Mouse (Mus musculus) heart, adult 18-20 months (tissue): ENCODE results near the gene Gcm1. TPM values are rescaled to one million over a fixed set of nuclear protein-coding genes. Genes with fewer than 3 reads are reported as not detected.
"Not testable (repeated sequence)": the region's sequence is repeated elsewhere in the genome, so short reads cannot be mapped to it uniquely, and the experiment has no call there.

ENCODE experiments used
- DNase-seq, 2 experiments: peaks; one replicate each; pipeline ENCODE4 v3.0.0; 2021 to 2022; ENCODE audit warnings: mixed read lengths in 1 of 2
- total RNA-seq, 2 experiments: library from RNA; stranded (reverse); gene quantifications; 2 replicates each; pipeline ENCODE4 v1.2.3; 2021

Gcm1 gene
- total RNA-seq, 2 experiments from 2014 or later = not detected

- peak; percentile 31 to 38 for DNase-seq
These were observed 5.0 kb upstream of the Gcm1 start for GRCm38 (mm10) chr9:78046755-78047154.

DNA sequence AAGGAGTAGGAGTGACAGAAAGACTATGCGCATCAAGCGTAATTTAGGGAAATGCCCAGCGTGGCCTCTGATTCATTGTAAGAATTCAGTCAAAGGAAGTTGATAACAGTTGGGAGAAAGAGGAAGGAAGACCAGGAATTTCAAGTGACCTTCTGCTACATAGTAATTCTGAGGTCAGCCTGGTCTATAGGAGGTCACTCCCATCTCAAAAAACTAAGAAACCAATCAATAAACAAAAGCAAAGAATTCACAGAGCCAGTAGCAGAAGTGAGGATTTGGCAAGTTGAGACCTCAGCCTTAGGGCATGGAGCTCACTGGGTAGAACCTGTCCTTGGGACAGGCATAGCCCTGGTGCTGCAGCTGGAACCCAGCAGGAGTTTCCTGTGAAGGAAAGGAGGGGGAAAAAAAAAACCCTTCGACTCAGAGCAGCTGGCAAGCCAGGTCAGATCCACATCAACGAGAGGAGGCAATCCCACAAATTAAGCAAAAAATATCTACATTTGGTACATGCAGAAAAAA is 1.2 kb upstream of the Gcm1 start:
- DNase-seq = no peak

GRCm38 (mm10) chr9:78053821-78054220 is 2.1 kb downstream of the Gcm1 start:
- no peak for DNase-seq

DNA sequence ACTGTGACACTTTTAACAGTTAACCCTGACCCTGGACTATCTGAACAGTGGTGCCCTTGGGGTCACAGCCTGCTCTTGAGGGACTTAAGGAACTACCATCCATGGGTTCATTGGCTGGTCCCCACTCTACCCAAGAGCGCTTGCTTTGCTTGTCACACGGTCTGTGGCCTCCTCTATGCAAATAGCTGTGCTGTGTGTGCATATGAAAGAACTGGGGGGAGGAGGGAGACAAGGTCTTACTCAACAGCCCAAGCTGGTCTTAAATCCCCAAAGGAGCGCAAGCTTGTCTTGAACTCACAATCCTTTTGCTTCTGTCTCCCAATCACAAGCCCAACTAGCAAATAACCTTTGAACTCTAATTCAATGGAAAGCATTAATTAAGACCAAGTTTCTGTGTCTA is 2.6 kb downstream of the Gcm1 start:
- DNase-seq = no peak

DNA sequence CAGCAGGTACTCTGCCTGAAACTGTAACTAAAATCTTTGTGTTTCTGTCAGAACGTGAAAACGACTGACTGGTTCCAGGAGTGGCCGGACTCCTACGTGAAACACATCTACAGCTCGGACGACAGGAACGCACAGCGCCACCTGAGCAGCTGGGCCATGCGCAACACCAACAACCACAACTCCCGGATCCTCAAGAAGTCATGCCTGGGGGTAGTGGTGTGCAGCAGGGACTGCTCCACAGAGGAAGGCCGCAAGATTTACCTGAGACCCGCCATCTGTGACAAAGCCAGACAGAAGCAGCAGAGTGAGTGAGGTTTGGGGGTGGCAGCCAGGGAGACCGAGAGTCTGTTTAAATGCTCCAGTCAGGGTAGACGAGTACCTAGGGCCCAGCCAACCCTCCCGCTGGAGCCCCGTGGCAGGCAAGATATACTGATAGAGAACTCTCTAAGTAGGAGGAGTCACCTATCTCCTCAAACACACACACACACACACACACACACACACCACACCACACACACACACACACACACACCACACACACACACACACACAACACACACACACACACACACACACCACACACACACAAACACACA is 7.9 kb downstream of the Gcm1 start:
- no peak for DNase-seq

DNA sequence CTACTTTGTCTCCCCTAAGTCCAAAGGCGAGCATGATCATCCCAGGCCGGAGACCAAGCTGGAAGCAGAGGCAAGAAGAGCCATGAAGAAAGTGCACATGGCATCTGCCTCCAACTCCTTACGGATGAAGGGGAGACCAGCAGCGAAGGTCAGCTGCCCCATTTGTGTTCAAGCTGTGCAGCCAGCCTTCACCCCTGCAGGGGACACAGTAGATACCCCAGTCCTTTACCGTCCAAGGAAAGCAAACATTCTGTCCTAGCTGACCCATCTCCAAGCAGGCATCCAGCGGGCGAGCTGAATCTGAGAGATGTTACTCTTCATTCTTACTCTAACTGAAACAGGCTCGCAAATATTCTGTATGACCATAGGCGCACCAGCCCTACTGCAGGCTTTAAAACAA is 10.7 kb downstream of the Gcm1 start:
- no peak for DNase-seq

DNA sequence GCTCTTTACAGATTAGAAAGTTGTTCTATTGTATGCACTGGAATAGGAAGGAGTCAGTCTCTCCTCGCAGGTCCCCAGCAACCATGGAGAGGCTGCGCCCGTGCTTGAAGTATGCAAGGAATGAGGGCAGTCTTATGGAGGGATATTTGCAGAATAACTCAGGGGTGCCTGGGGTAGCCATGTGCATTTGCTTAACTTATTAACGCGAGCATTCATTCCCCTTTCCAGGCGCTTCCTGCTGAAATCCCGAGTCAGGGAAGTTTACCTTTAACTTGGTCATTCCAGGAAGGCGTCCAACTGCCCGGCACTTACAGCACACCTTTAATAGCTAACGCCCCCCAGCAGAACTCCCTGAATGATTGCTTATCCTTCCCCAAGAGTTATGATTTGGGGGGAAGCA is 12.4 kb downstream of the Gcm1 start:
- no peak for DNase-seq

GRCm38 (mm10) chr9:78070496-78070895 is 18.8 kb downstream of the Gcm1 start:
- DNase-seq = no peak

GRCm38 (mm10) chr9:78071626-78072025 is 19.9 kb downstream of the Gcm1 start:
- no peak for DNase-seq

GRCm38 (mm10) chr9:78073291-78073690 is 21.6 kb downstream of the Gcm1 start:
- not testable (repeated sequence) for DNase-seq

GRCm38 (mm10) chr9:78073713-78074340 is 22.1 kb downstream of the Gcm1 start:
- no peak for DNase-seq

DNA sequence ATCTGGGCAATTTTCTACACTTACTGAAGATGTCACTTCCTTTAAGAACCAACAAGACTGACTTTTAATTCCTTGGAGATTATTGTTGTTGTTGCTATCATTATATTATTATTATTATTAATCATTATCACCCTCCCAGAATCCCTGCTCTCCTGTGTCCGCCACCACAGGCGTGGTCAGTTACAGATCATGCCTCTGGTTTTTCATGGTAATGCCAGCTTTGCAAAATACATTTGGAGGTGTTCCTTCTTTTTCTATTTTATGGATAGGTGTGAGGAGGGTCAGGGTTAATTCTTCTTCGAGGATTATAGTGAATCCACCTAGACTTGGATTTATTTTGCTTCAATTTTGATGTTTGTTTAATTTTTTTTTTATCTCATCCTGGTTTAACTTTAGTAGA is 23.5 kb downstream of the Gcm1 start:
- no peak for DNase-seq

- DNase-seq = no peak
These were observed 26.5 kb downstream of the Gcm1 start for GRCm38 (mm10) chr9:78078240-78078639.

DNA sequence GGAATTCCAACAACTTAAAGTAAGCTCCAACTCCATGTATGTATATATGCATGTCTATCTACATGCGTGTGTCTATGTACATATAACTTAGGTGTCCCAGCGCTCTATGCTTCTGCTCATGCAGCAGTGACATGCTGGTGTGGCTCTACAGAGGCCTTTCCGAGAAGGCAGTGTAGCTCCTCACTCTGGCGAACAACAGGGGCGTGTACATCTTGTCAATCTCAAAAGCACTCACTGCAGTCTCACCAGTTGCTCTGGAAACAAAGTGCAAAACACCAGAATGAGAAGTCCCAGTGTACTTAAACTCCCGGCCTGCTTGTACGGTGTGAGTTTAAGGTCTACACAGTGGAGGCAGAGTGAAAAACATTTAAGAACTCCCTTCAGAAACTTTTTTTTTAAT is 30.1 kb downstream of the Gcm1 start:
- no peak for DNase-seq

DNA sequence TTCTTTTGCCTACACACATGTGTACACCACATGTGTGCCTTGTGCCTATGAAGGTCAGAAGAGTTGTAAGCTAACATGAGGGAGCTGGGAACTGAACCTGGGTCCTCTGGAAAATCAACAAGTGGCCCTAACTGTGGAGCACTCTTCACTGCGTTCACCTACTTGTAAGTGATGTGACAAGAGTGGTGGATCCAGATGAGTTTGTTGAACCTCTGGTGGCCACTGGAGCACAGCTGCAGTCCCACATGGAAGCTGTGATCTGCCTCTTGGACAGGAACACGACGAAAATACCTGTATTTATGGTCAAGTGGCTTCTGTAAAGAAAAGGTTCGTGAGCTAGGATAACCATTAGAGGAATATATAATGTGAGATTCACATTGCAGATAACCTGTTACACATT is 32.6 kb downstream of the Gcm1 start:
- DNase-seq = no peak

DNA sequence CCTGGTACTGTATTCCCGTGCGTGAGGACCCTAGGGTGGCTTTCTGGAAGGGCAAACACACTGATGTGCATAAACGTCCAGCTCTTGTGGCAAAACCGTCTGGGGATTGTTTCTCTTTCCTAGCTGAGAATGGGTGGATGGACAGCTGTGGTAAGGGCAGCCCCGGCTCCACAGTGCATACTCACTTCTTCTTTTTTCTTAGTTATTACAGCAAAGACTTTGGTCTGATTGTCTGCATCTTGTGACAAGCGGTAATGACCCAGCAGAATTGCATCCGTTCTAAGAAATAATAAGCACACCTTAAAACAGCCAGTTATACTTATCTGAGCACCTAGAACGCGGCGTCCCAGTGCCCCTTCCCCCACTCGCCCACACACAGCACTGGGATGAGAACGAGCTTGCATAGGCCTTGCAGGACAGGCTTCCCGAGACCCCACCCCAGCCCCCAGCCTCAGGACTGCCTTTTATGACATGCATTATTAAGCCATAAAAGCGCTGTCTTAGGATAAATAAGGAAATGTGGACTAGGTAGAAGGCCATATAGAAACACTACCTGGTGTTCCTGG is 34.1 kb downstream of the Gcm1 start:
- no peak for DNase-seq

GRCm38 (mm10) chr9:78087751-78088150 is 36.0 kb downstream of the Gcm1 start:
- DNase-seq = peak in 1 of 2 experiments; percentile 6

DNA sequence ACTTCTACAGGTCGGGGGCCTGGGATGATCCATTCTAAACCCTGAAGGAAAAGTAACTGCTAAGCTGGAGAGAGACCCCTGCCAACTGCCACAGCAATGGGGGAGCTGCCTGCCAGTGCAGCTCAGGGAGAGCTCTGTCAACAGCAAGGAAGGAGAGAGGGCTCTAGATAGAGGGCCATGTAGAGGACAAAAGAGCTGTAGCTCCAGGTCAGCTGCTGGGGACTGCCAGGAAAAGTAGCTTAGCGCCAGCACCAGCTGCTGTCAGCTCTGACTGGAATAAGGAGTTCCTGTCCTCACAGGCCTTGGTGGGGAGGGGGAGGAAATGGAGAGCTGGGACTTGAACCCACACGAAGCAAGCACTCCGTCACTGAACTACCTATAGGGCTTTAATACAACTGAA is 36.8 kb downstream of the Gcm1 start:
- DNase-seq = peak in 1 of 2 experiments; percentile 66

DNA sequence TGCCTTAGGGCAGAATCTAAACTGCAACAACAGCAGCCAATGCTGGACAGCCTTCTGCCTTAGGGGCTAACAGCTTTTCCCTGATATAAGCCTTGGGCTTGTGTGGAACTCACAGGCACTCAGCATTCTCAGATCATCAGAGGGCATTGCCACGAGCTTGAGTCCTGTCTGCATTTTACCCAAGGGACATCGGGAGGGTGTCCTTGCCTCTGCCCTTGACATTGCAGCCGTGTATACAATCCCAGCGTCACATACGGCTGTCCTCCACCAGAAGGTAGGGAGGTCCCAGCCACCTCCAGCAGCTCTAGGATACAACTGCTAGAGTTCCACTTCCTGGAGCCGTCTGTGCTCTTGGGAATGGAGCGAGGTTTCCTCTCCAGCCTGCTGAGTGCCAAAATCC is 37.2 kb downstream of the Gcm1 start:
- peak in 1 of 2 experiments; percentile 40 for DNase-seq

GRCm38 (mm10) chr9:78089906-78090305 is 38.2 kb downstream of the Gcm1 start:
- DNase-seq = no peak

DNA sequence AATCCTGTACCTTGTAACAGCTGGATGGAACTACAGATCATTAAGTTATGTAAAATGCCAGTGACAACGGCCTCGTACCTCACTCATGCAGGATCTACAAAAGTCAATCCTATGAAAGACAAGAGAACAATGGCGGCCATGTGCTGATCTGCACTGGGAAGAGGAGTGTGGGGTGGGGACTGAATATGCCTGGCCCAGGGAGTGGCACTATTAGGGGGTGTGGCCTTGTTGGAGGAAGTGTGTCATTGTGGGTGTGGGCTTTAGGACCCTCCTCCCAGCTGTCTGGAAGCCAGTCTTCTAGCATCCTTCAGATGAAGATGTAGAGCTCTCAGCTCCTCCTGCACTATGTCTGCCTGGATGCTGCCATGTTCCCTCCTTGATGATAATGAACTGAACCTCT is 38.9 kb downstream of the Gcm1 start:
- DNase-seq = no peak

DNA sequence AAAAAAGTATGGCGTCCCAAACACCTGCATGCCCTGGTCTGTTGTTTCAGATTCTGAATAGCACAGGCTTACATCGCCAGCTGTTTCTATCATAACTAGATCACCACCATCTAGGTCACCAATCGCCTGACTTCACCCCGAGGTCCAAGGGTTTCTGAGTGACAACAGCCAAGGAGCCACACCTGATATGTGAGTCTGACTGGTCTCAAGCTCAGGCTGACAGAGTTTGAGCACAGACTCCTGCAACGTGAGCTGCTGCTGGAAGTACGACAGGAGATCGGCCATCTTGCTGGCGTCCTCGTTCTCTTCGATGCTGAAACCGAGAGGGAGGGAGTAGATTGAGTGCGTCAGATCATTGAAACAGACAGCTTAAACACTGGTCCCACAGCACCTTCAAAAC is 44.0 kb downstream of the Gcm1 start:
- no peak for DNase-seq

DNA sequence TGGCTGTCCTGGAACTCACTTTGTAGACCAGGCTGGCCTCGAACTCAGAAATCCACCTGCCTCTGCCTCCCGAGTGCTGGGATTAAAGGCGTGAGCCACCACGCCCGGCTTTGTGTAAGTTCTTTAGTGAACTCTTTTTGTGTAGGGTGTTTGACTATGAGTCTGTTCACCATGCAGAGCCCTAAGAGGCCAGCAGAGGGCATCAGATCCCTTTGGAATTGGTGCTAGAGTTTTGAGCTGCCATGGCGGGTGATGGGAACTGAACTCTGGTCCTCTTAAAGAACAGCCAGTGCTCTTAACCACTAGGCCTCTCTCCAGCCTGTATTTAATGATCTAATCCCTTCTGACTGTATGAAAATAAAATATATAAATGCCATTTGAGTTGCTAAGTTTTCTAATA is 44.7 kb downstream of the Gcm1 start:
- DNase-seq = no peak

GRCm38 (mm10) chr9:78100956-78101355 is 49.2 kb downstream of the Gcm1 start:
- DNase-seq = no peak
